Mouse (Mus musculus) Patski (cell line): ENCODE data around the gene Slc39a1. TPM values are rescaled to one million over a fixed set of nuclear protein-coding genes. Genes with fewer than 3 reads are reported as not detected.

ENCODE experiments used
- ATAC-seq: fragments of 100-300 bp; one replicate; pipeline ENCODE4 v1.8.0; 2021
- CTCF ChIA-PET: fragments of 350-600 bp; sonication (Branson Sonifier 250); formaldehyde crosslinking; loops from one replicate; lab custom pipeline; 2022; ENCODE audit warnings: inconsistent platforms; lab: Charles Lee
- POLR2A ChIA-PET: fragments of 350-600 bp; sonication (Branson Sonifier 250); formaldehyde crosslinking; loops from one replicate; lab custom pipeline; 2022; ENCODE audit warnings: antibody characterized with exemption, inconsistent platforms; lab: Charles Lee
- DNase-seq: peaks from one replicate; pipeline ENCODE4 v3.0.0-alpha.2; 2011; ENCODE audit warnings: low read depth, low spot score
- H3K27me3 ChIP-seq: fragments of 371-371 bp; one replicate; pipeline ENCODE4 v1.5.1; 2021
- CTCF ChIP-seq: fragments of 100-300 bp; IDR thresholded peaks from one replicate; pipeline ENCODE4 v1.5.1; 2021
- in situ Hi-C: fragments of 300-500 bp; cut with MboI; formaldehyde crosslinking; loops from 3 replicates; pipeline ENCODE4 v1.11.1; 2018; ENCODE audit warnings: low pct_unique_long_range_greater_than_20kb, mixed read lengths
- polyA plus RNA-seq: library from polyadenylated mRNA; unstranded; gene quantifications from one replicate; pipeline ENCODE4 v1.2.3, GENCODE M21; 2021

The Slc39a1 gene
- polyA plus RNA-seq, 1 experiment from 2014 or later, result 243 TPM

DNA sequence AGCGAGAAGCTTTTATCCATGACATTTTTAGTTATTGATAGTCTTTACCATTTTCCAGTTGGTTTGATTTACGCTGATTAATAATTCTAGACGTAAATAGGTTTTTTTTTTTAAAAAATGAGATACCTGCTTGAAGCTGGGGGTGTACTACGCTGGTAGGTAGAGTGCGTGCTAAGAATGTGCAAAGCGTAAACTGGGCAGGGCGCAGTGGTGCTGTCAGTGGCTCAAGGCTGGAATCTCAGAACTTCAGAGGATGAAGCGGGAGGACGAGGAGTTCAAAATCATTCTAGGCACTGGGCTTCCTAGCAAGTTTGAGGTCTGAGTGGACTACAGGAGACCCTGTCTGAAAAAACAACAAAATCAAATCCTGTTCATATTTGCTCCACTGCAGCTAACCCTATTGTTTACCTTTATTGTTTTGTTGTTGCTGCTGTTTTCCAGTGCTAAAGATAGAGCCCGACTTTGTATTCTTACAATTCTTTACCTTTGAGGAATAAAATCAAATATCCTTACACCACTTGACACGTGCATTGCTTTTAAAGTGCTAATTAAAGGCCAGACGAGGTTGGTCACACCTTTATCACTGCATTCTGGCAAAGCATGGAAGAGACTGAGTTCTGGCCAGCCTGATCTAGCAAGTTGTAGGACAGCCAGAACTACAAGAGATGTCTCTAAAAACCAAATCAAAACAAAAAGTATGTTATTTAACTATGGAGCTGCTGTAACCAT, 33.9 kb upstream of the Slc39a1 start:
- ChIA-PET POLR2A (interaction anchor here (0.7 to 0.9 kb wide), 3 partner anchors 12 to 157 kb away, joined by 3 to 4 read pairs (median 4); partner anchors contain the start of gene Slc39a1), CTCF (interaction anchor here (1.2 to 2.2 kb wide), 4 partner anchors 24 to 159 kb away, joined by 3 to 7 read pairs (median 4); no protein-coding TSS in a partner anchor)
- DNase-seq (no peak), ATAC-seq (no peak)
- TF ChIP-seq CTCF, result no peak
- in situ Hi-C loops, result no loop called here
- no peaks in the 10 kb centered on the region for H3K27me3 ChIP-seq

DNA sequence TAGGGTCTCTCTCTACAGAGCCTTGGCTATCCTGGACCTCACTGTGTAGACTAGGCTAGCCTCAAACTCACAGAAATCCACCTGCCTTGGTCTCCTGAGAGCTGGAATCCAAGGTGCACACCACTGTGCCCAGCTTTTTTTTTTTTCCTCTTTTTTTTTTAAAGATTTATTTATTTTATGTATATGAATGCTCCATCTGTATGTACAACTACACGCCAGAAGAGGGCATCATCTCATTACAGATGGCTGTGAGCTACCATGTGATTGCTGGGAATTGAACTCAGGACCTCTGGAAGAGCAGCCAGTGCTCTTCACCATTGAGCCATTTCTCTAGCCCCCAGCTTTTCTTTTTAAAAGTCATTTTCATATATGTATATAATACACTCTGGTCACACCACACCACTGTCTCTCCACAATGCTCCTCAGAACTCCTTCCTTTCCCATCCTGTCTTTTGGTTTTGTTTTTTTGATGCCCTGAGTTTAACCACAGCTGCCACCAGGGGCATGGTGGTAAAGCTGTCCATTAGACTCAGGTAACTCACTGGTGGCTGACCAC, 32.1 kb upstream of the Slc39a1 start:
- DNase-seq, result no peak
- POLR2A ChIA-PET, result interaction anchor here (0.6 kb wide), 2 partner anchors 14 to 54 kb away, joined by 3 to 8 read pairs; no protein-coding TSS in a partner anchor
- H3K27me3 ChIP-seq, result no peaks in the 10 kb centered on the region
- in situ Hi-C loops, result no loop called here
- peak; percentile 77 for TF ChIP-seq CTCF
- CTCF ChIA-PET, result interaction anchor here (0.6 to 2.2 kb wide), 21 partner anchors 9 to 251 kb away, joined by 3 to 7 read pairs (median 3); partner anchors contain the start of genes Jtb and Slc39a1
- ATAC-seq, result no peak

DNA sequence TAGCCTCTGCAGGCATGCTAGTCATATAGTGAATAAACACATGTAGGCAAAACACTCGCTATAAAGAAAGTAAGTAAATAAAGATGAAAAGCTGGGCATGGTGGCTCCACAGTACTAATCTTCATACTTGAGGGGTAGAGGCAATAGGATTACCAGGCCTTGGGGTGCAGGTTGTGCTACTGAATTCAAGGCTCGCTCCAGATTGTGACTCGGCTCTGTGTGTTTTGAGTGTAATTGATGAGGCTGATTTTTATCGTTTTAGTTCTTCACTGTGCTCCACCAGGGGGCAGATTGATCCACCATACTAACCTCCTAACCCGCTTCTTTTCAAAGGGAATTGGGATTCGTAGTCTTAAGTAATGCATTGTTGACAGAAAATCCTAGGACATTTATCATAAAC, 27.9 kb upstream of the Slc39a1 start:
- TF ChIP-seq CTCF, result peak; percentile 90
- ChIA-PET POLR2A (interaction anchor here (0.6 to 1.7 kb wide), 7 partner anchors 12 to 172 kb away, joined by 3 to 9 read pairs (median 4); partner anchors contain the start of genes Jtb and Slc39a1), CTCF (interaction anchor here (1.1 to 1.6 kb wide), 4 partner anchors 11 to 154 kb away, joined by 3 to 7 read pairs (median 4); partner anchors contain the start of genes Jtb and Slc39a1)
- in situ Hi-C loops, result loop anchor here (5.0 kb wide), 2 partner anchors 37 to 152 kb away; no protein-coding TSS in a partner anchor
- H3K27me3 ChIP-seq, result no peaks in the 10 kb centered on the region
- DNase-seq (no peak), ATAC-seq (peak; percentile 51)

DNA sequence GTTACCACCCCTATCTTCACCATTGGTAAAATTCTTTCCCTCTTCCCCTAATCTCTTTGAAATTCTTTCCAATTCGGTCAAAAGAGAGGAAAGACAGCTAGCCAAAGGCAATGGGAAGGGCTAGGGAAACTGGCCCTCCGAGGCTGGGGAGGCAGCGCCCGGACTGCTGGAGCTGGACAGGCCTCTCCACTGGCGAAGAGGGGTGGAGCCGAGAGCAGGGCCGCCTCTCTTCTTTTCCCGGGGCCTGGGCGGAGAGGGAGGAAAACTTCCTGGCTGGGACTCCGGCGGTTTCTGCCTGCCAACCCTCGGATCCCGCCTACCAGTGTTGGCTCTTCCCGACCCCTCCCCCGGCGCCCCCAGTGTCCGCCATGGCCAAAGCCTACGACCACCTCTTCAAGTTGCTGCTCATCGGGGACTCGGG, 27.4 kb upstream of the Slc39a1 start:
- CTCF ChIA-PET, result interaction anchor here (1.1 to 1.6 kb wide), 4 partner anchors 10 to 153 kb away, joined by 3 to 7 read pairs (median 4); partner anchors contain the start of genes Jtb and Slc39a1
- no peak for DNase-seq
- peak; percentile 83 for ATAC-seq
- H3K27me3 ChIP-seq, result no peaks in the 10 kb centered on the region
- in situ Hi-C loops, result loop anchor here (5.0 kb wide), 2 partner anchors 37 to 152 kb away; no protein-coding TSS in a partner anchor
- no peak for TF ChIP-seq CTCF
- POLR2A ChIA-PET, result interaction anchor here (0.9 to 1.7 kb wide), 6 partner anchors 11 to 172 kb away, joined by 3 to 9 read pairs (median 4); partner anchors contain the start of genes Jtb and Slc39a1

DNA sequence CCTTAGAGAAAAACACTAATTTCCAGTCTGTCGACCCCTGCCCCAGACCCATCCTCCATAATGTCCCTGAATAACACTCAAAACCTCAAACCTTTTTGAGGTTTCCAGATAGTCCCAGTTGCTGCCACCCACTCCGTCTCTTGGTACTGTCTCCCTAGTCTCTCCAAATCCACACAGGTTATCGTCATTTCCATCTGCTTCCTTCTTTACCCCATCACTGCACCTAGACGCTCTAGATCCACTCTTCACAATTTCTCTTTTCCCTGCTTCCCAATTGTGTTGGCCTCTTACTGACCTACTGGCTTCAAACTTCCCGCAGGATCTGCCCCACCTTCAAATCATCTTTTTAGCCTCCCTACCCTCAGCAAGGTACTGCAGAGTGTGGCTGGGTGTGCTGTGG, 26.8 kb upstream of the Slc39a1 start:
- no peaks in the 10 kb centered on the region for H3K27me3 ChIP-seq
- ATAC-seq (no peak), DNase-seq (no peak)
- in situ Hi-C loops, result loop anchor here (5.0 kb wide), 2 partner anchors 36 to 151 kb away; no protein-coding TSS in a partner anchor
- ChIA-PET CTCF (interaction anchor here (1.2 to 1.6 kb wide), 5 partner anchors 10 to 155 kb away, joined by 3 to 5 read pairs (median 4); partner anchors contain the start of gene Jtb), POLR2A (interaction anchor here (0.9 to 1.7 kb wide), 5 partner anchors 10 to 173 kb away, joined by 3 to 9 read pairs (median 3); partner anchors contain the start of genes Jtb and Slc39a1)
- no peak for TF ChIP-seq CTCF

DNA sequence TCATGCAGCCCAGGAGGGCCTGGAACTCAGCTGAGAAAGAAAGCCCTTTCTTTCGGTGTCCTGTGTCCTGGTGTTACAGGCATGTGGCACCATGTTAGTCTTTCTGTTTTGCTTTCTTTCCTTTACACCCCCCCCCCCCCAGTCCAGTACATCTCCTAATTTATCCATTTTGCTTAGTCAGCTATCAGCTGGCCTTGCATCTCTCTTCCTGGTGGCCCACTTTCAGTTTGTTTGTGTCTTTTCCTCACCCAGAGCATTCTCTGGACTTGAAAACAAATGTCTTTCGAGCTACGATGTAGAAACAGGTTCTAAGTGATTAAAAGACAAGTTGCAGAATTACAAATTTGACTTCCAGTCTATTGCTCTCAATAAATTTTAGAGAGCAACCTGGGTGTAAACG, 25.5 kb upstream of the Slc39a1 start:
- ATAC-seq (no peak), DNase-seq (no peak)
- in situ Hi-C loops, result loop anchor here (5.0 kb wide), 2 partner anchors 35 to 150 kb away; no protein-coding TSS in a partner anchor
- no peaks in the 10 kb centered on the region for H3K27me3 ChIP-seq
- ChIA-PET POLR2A (interaction anchor here (0.6 to 1.2 kb wide), 3 partner anchors 10 to 187 kb away, joined by 4 to 6 read pairs (median 4); partner anchors contain the start of genes Rab13, Rps27 and Slc39a1), CTCF (interaction anchor here (0.6 to 1.5 kb wide), 5 partner anchors 8 to 246 kb away, joined by 3 to 5 read pairs (median 3); no protein-coding TSS in a partner anchor)
- no peak for TF ChIP-seq CTCF

DNA sequence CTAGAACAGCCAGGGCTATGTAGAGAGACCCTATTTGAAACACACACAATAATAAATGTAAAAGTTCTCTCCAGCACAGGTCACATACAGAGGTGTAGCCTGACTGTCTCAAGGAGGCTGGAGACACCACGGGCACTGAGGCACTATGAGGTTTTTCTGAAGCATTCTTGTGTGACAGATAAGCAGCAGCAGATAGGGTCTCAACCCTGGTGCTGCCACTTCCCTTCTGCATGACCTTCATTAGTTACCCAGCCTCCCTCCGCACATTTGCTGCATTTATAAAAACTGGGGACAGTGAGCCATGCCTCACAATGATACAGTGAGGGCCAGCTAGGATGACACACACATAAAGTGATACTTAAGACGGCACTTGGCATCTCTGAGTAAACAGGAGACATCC, 25.0 kb upstream of the Slc39a1 start:
- no peak for TF ChIP-seq CTCF
- H3K27me3 ChIP-seq, result no peaks in the 10 kb centered on the region
- in situ Hi-C loops, result loop anchor here (5.0 kb wide), 2 partner anchors 34 to 149 kb away; no protein-coding TSS in a partner anchor
- no peak for DNase-seq
- ChIA-PET POLR2A (interaction anchor here (0.6 to 1.0 kb wide), 2 partner anchors 24 to 187 kb away, joined by 4 to 6 read pairs; no protein-coding TSS in a partner anchor), CTCF (interaction anchor here (1.3 to 1.5 kb wide), 2 partner anchors 16 to 246 kb away, joined by 3 read pairs; no protein-coding TSS in a partner anchor)
- ATAC-seq, result no peak

DNA sequence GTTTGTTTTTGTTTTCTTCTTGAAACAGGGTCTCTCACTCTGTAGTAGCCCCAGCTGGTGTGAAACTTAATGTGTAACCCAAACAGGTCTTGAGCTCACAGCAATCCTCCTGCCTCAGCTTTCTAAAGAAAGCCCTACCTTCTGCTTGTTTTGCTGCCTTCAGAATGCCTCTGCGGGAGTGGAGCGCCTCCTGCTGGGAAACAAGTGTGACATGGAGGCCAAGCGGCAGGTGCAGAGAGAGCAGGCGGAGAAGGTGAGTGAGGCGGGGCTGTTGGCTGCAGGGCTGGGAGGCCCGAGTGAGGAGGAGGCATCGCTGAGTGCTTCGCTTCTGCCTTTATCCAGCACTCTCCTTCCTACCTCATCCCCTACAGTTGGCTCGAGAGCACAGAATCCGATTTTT, 23.6 kb upstream of the Slc39a1 start:
- no peak for DNase-seq
- no peak for ATAC-seq
- ChIA-PET CTCF (interaction anchor here (1.3 kb wide), 1 partner anchor 15 kb away, joined by 3 read pairs; no protein-coding TSS in a partner anchor), POLR2A (no interaction called here)
- no peak for TF ChIP-seq CTCF
- in situ Hi-C loops, result loop anchor here (5.0 kb wide), 2 partner anchors 33 to 148 kb away; no protein-coding TSS in a partner anchor
- no peaks in the 10 kb centered on the region for H3K27me3 ChIP-seq

DNA sequence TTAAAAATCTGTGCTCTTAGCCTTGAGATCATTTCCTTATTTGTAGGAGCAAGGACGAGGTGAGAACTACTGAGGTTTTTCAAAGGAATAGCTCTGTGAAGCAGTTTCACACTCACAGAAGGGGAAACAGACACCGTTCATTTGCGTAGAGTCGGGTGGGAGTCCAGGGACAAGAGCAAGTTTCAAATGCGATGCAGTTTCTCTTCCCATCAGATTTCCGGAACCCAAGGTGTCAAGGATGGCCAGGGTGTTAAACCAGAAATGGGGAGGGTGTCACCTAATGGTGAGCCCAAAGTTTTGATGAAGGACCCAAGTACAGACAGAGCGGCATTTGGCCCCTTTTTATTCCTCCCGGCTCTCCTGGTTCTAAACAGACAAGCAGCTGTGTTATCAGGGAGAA, 16.9 kb upstream of the Slc39a1 start:
- no peak for DNase-seq
- CTCF ChIA-PET, result interaction anchor here (1.0 to 2.2 kb wide), 7 partner anchors 9 to 154 kb away, joined by 3 to 9 read pairs (median 5); partner anchors contain the start of gene Slc39a1
- POLR2A ChIA-PET, result interaction anchor here (1.7 to 2.5 kb wide), 2 partner anchors 11 to 17 kb away, joined by 9 to 18 read pairs; partner anchors contain the start of gene Slc39a1
- peak; percentile 2 for ATAC-seq
- in situ Hi-C loops, result no loop called here
- H3K27me3 ChIP-seq, result no peaks in the 10 kb centered on the region
- TF ChIP-seq CTCF, result no peak
